Comparison of ENCODE assay signal across 8 mouse cellular contexts in genomic region chr2:58906814-58907516, GRCm38 (mm10). TPM values are rescaled to one million over a fixed set of nuclear protein-coding genes. Genes with fewer than 3 reads are reported as not detected.
DNase-seq lines count a peak whose midpoint lies in the region; ATAC-seq lines count a peak whose summit lies in the region.

No protein-coding gene starts in this region.

- H3K9me3 ChIP-seq in kidney, embryonic 16.5 days (ENCODE audit: low read length) = no peaks in the 10 kb centered on the region
- H3K9me3 ChIP-seq in embryonic facial prominence, embryonic 12.5 days = no peaks in the 10 kb centered on the region
- H3K9me3 ChIP-seq in neural tube, embryonic 13.5 days = no peaks in the 10 kb centered on the region
- no peaks in the 10 kb centered on the region for H3K9me3 ChIP-seq in forebrain, embryonic 10.5 days

- no peak overlapping the region for H3K27ac ChIP-seq in kidney, embryonic 16.5 days (ENCODE audit: low read length)
- H3K27ac ChIP-seq in embryonic facial prominence, embryonic 12.5 days = no peak overlapping the region
- H3K27ac ChIP-seq in neural tube, embryonic 13.5 days (replicated peaks) = no peak overlapping the region
- no peak overlapping the region for H3K27ac ChIP-seq in forebrain, embryonic 10.5 days

- DNase-seq in kidney, adult 8-10 months = no peak
- DNase-seq in left cerebral cortex, adult 18-20 months (ENCODE audit: low spot score in 2 of 2) = no peak
- DNase-seq in forebrain, embryonic 10.5 days (ENCODE audit: extremely low spot score, low spot score) = no peak
- no peak for DNase-seq in ovary, postnatal 36 days (ENCODE audit: low spot score)

- H3K4me1 ChIP-seq in kidney, embryonic 16.5 days (ENCODE audit: insufficient read depth, low read length) = no peaks in the 10 kb centered on the region
- peaks cover 13% of the 10 kb centered on the region for H3K4me1 ChIP-seq in embryonic facial prominence, embryonic 12.5 days
- peaks cover 7% of the 10 kb centered on the region; the same call in 1 of the 2 replicates for H3K4me1 ChIP-seq in neural tube, embryonic 13.5 days (replicated peaks)
- H3K4me1 ChIP-seq in forebrain, embryonic 10.5 days = peaks cover 9% of the 10 kb centered on the region; the same call in 1 of the 2 replicates

- 0 out of 2 replicates have a peak overlapping the region, but pooled peaks have one; percentile 5 for H3K4me2 ChIP-seq in kidney, embryonic 16.5 days (replicated peaks; ENCODE audit: low read depth, low read length)
- H3K4me2 ChIP-seq in embryonic facial prominence, embryonic 12.5 days (replicated peaks) = peak overlapping the region; percentile 28
- peak overlapping the region; percentile 21; the same call in 1 of the 2 replicates for H3K4me2 ChIP-seq in neural tube, embryonic 13.5 days

- ATAC-seq in kidney, embryonic 16.5 days (ENCODE audit: low FRiP score, low TSS enrichment) = no peak
- no peak for ATAC-seq in embryonic facial prominence, embryonic 12.5 days (ENCODE audit: insufficient number of reproducible peaks, insufficient read depth, low FRiP score, low TSS enrichment)
- peak; percentile 97 for ATAC-seq in inflammation-experienced regulatory T-cells, adult 6 months
- ATAC-seq in neural tube, embryonic 13.5 days (ENCODE audit: low read depth) = no peak

- no peak overlapping the region for H3K4me3 ChIP-seq in kidney, embryonic 16.5 days (ENCODE audit: low read length)
- no peak overlapping the region for H3K4me3 ChIP-seq in embryonic facial prominence, embryonic 12.5 days
- H3K4me3 ChIP-seq in neural tube, embryonic 13.5 days = no peak overlapping the region
- H3K4me3 ChIP-seq in forebrain, embryonic 10.5 days = no peak overlapping the region

- H3K9ac ChIP-seq in kidney, embryonic 16.5 days (replicated peaks; ENCODE audit: low read length) = no peak overlapping the region
- no peak overlapping the region for H3K9ac ChIP-seq in embryonic facial prominence, embryonic 12.5 days
- no peak overlapping the region for H3K9ac ChIP-seq in neural tube, embryonic 13.5 days

- no peaks in the 10 kb centered on the region for H3K27me3 ChIP-seq in kidney, embryonic 16.5 days (ENCODE audit: insufficient read depth, low read length)
- no peaks in the 10 kb centered on the region for H3K27me3 ChIP-seq in embryonic facial prominence, embryonic 12.5 days
- 0 out of 2 replicates have a peak, but pooled peaks cover 5% of the 10 kb centered on the region for H3K27me3 ChIP-seq in neural tube, embryonic 13.5 days
- H3K27me3 ChIP-seq in forebrain, embryonic 10.5 days (ENCODE audit: poor library complexity, severe bottlenecking) = no peaks in the 10 kb centered on the region

- no peaks in the 10 kb centered on the region for H3K36me3 ChIP-seq in kidney, embryonic 16.5 days (ENCODE audit: insufficient read depth, low read length)
- H3K36me3 ChIP-seq in embryonic facial prominence, embryonic 12.5 days = no peaks in the 10 kb centered on the region
- no peaks in the 10 kb centered on the region for H3K36me3 ChIP-seq in neural tube, embryonic 13.5 days
- H3K36me3 ChIP-seq in forebrain, embryonic 10.5 days (replicated peaks) = no peaks in the 10 kb centered on the region

- WGBS in kidney, embryonic 16.5 days = 44% methylated on average over 14 of the region's 14 CpGs
- WGBS in embryonic facial prominence, embryonic 12.5 days = 39% methylated on average over 14 of the region's 14 CpGs
- WGBS in neural tube, embryonic 13.5 days = 34% methylated on average over 14 of the region's 14 CpGs
- WGBS in forebrain, embryonic 10.5 days = 65% methylated on average over 14 of the region's 14 CpGs

RNA-seq across cellular contexts. Expression of gene Gm11099, which starts 47.7 kb away (rescaled TPM):
- not detected in 2 replicates for polyA plus RNA-seq in kidney, embryonic 16.5 days (2015; fragmentation: Nextera tagmentation; extraction: Ambion mirVana)
- not detected in 2 replicates for polyA plus RNA-seq in embryonic facial prominence, embryonic 12.5 days (2016; fragmentation: Nextera tagmentation; extraction: Ambion mirVana)
- polyA plus RNA-seq in inflammation-experienced regulatory T-cells, adult 6 months (2017; shearing (Covaris generic)) = not detected
- not detected in 2 replicates for polyA plus RNA-seq in neural tube, embryonic 13.5 days (2015; fragmentation: Nextera tagmentation; extraction: Ambion mirVana)
- not detected for total RNA-seq in left cerebral cortex, adult 18-20 months (2021)
- not detected in 2 replicates for polyA plus RNA-seq in forebrain, embryonic 10.5 days (2016; fragmentation: Nextera tagmentation; extraction: Ambion mirVana)
